Mouse (Mus musculus) common myeloid progenitor, adult 5-6 weeks (primary cell): ENCODE measurements around the gene Abtb1. TPM values are rescaled to one million over a fixed set of nuclear protein-coding genes. Genes with fewer than 3 reads are reported as not detected.

ENCODE experiments used
- ATAC-seq: replicated peaks from 2 replicates; pipeline ENCODE4 v1.8.0; 2016; ENCODE audit warnings: low read depth, mild to moderate bottlenecking, moderate TSS enrichment, inconsistent platforms; ENCODE audit not compliant: poor library complexity, severe bottlenecking
- total RNA-seq: library from RNA; stranded (forward); fragments of 200-1000, 187-1606 nt; gene quantifications from 2 replicates; pipeline ENCODE4 v1.2.3, GENCODE M21; 2017

Gene Abtb1
- total RNA-seq, 1 experiment from 2014 or later, result 46.4 TPM

GRCm38 (mm10) chr6:88857249-88857648, 15.5 kb upstream of the Abtb1 start:
- ATAC-seq, result no peak

- ATAC-seq, result peak; percentile 66
These were observed 13.9 kb upstream of the Abtb1 start for GRCm38 (mm10) chr6:88855636-88856035.

GRCm38 (mm10) chr6:88854509-88854908, 12.7 kb upstream of the Abtb1 start:
- no peak for ATAC-seq

- ATAC-seq, result no peak
These were observed 8.2 kb upstream of the Abtb1 start for GRCm38 (mm10) chr6:88850034-88850433.

- peak; percentile 36; the same call in 1 of the 2 replicates for ATAC-seq
These were observed 7.5 kb upstream of the Abtb1 start for GRCm38 (mm10) chr6:88849270-88849669.

GRCm38 (mm10) chr6:88847571-88847970, 5.8 kb upstream of the Abtb1 start:
- no peak for ATAC-seq

- no peak for ATAC-seq
These were observed 3.2 kb upstream of the Abtb1 start for GRCm38 (mm10) chr6:88844901-88845565.

- ATAC-seq, result no peak
These were observed 2.3 kb upstream of the Abtb1 start for GRCm38 (mm10) chr6:88843781-88844725.

GRCm38 (mm10) chr6:88843241-88843640, 1.5 kb upstream of the Abtb1 start:
- no peak for ATAC-seq

GRCm38 (mm10) chr6:88842731-88843151, 957 bp upstream of the Abtb1 start:
- ATAC-seq, result no peak

GRCm38 (mm10) chr6:88841514-88841780, 337 bp downstream of the Abtb1 start:
- no peak for ATAC-seq

- ATAC-seq, result no peak
These were observed 832 bp downstream of the Abtb1 start for GRCm38 (mm10) chr6:88840791-88841513.

- ATAC-seq, result no peak
These were observed 1.6 kb downstream of the Abtb1 start for GRCm38 (mm10) chr6:88840211-88840610.

GRCm38 (mm10) chr6:88839135-88839970, 2.4 kb downstream of the Abtb1 start:
- no peak for ATAC-seq

- no peak for ATAC-seq
These were observed 3.2 kb downstream of the Abtb1 start for GRCm38 (mm10) chr6:88838613-88839012.

GRCm38 (mm10) chr6:88837999-88838398, 3.8 kb downstream of the Abtb1 start:
- ATAC-seq, result no peak

GRCm38 (mm10) chr6:88836178-88836819, 5.5 kb downstream of the Abtb1 start:
- no peak for ATAC-seq

- peak; percentile 59 for ATAC-seq
These were observed 6.7 kb downstream of the Abtb1 start for GRCm38 (mm10) chr6:88835047-88835446.

GRCm38 (mm10) chr6:88833340-88834140, 8.2 kb downstream of the Abtb1 start:
- no peak for ATAC-seq
